Mouse (Mus musculus): Measurements from ENCODE around the gene 4932438A13Rik.

4932438A13Rik gene

GRCm38 (mm10) chr3:36918322-36918721 lies 55.4 kb downstream of the 4932438A13Rik start:
- no peak for DNase-seq (ENCODE audit: low read depth)

DNA sequence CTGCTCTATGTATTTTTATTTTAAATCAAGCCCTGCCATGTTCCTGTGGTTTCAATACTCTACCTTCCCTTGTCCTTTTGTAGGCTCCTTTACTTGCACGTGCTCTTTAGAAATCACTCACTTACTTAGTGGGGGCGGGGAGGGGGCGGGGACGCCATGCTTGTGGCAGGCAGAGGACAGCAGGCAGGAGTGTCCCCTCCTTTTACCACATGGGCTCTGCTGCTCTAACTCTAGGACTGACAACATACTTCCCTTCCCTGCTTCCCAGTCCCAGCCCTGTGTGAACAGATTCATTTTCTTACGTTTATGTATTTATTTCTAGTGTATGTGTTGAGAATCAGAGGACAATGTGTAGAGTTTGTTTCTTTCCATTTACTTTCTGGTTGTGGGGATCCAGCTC lies 78.7 kb downstream of the 4932438A13Rik start:
- no peak for DNase-seq (ENCODE audit: low read depth)

DNA sequence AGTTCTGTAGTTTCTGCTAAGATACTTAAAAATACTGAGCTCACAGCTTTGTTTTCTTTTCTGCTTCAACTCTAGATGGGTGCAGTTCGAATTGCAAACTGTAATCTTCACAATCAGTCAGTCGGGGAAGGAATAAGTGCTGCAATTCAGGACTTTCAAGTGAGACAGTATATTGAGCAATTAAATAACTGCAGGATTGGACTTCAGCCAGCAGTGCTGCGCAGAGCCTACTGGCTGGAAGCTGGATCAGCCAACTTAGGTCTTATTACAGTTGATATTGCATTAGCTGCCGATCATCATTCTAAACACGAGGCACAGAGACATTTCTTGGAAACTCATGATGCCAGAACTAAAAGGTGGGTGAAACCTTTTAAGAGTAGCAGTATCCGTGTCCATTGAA lies 79.2 kb downstream of the 4932438A13Rik start:
- DNase-seq (ENCODE audit: low read depth): peak; percentile 44

- DNase-seq (ENCODE audit: low read depth): no peak
Observed at GRCm38 (mm10) chr3:36943706-36944105, 80.8 kb downstream of the 4932438A13Rik start.

GRCm38 (mm10) chr3:37037979-37038378 lies 175.1 kb downstream of the 4932438A13Rik start:
- no peak for DNase-seq (ENCODE audit: low read depth)

- DNase-seq (ENCODE audit: low read depth): no peak
Observed at GRCm38 (mm10) chr3:37039811-37040210, 176.9 kb downstream of the 4932438A13Rik start.

DNA sequence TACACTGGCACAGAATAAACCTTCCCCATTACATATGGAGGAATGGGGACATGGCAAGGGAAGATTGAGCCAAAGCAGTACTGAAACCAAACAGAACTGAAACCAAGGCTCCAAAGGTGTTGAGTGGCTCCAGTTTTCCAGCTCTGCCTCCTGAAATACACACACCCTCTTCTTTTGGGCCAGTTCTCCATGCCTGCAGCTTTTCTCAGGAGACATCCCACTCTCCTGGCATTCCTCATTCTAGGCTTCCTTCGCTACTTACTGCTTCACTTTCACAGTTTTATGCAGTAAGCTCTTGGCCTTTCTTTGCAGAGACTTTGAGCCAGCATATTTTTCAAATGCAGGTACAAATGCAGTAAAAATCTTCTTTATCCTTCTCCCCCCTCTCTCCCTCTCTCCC lies 188.6 kb downstream of the 4932438A13Rik start:
- no peak for DNase-seq (ENCODE audit: low read depth)

DNA sequence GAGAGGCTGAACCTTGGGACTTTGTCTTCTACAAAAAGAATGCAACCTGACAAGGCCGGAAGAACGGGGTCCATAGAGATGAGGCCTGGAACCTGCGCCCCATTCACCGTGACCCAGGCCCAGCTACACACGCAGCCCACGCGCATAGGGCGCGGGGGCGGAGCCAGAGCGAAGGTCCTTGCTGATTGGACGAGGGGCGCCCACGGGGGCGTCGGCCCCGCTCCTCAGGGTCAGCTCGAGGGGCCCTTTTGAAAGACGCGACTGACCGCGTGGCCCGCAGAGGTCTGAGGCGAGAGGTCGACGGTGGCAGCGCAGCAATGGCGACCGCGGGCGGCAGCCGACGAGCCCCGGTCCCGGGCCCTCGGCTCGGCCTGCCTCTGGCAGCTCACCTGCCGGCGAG lies 200.5 kb downstream of the 4932438A13Rik start, which contains the start of gene Adad1:
TSS of gene Adad1 (plus strand) at position 122 of the 400 bp plus-strand sequence.
- DNase-seq (ENCODE audit: low read depth): no peak

DNA sequence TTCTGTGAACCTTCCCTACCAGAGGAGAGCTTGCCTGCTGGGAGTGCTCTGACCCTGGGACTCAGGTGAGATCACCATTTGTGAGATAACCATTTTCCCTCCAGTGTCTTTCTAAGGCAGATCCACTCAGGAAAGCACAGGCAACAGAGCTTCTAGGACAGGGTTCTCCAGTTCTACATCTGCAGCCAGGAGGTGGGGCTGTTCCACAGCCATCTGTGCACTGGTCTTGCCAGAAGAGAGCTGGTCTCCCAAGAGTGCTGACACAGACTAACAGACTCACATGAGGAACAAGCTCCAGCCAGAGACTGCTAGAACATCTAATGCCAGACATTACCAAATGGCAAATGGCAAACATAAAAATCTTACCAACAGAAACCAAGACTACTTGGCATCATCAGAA lies 210.3 kb downstream of the 4932438A13Rik start:
- DNase-seq (ENCODE audit: low read depth): peak; percentile 18

DNA sequence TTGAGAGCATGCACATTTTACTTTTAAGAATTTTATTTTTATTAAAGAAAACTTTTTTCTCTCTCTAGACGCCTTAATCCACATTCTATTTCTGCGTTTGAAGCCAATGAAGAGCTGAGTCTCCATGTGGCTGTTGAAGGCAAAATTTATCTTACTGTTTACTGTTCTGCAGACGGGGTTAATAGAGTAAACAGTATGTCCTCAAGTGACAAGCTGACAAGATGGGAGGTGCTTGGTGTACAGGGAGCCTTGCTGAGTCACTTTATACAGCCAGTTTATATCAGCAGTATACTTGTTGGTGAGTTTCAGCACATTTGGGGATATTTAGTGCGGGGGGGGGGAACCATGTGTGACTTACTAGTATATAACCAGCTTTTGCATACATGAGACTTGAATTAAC lies 222.0 kb downstream of the 4932438A13Rik start:
- no peak for DNase-seq (ENCODE audit: low read depth)

GRCm38 (mm10) chr3:37090721-37091120 lies 227.8 kb downstream of the 4932438A13Rik start:
- DNase-seq (ENCODE audit: low read depth): no peak

All from fibroblast of lung, adult 2 months (primary cell).